Mouse (Mus musculus) embryonic facial prominence, embryonic 14.5 days (tissue): ENCODE measurements at regions not wholly inside any gene's neighbourhood (a gene's known extent, or its start where the extent isn't known, plus 50 kb on each side); places are given as distances from the start of the nearest gene placed in this dataset.

Experiments
- ATAC-seq: fragments of 200-750 bp; cut with Nextera tagmentation; 2 replicates; pipeline ENCODE4 v1.8.0; 2017; ENCODE audit warnings: low read depth, moderate number of reproducible peaks, moderate TSS enrichment
- DNase-seq: peaks from one replicate; pipeline ENCODE4 v3.0.0-alpha.2; 2015; ENCODE audit warnings: low spot score
- H3K27ac ChIP-seq: fragments of 300-500 bp; sonication (generic); replicated peaks from 2 replicates; pipeline ENCODE4 v1.5.1; 2014; ENCODE audit warnings: low read depth, mild to moderate bottlenecking, low read length, moderate library complexity
- H3K27me3 ChIP-seq: fragments of 300-500 bp; sonication (generic); replicated peaks from 2 replicates; pipeline ENCODE4 v1.6.1; 2014; ENCODE audit warnings: low read length; ENCODE audit not compliant: control insufficient read depth, insufficient read depth
- H3K36me3 ChIP-seq: fragments of 300-500 bp; sonication (generic); 2 replicates; pipeline ENCODE4 v1.6.1; 2014; ENCODE audit warnings: low read length, mixed read lengths; ENCODE audit not compliant: control insufficient read depth, insufficient read depth
- H3K4me1 ChIP-seq: fragments of 300-500 bp; sonication (generic); 2 replicates; pipeline ENCODE4 v1.6.1; 2014; ENCODE audit warnings: antibody characterized with exemption, low read length; ENCODE audit not compliant: control insufficient read depth, insufficient read depth
- H3K4me2 ChIP-seq: fragments of 300-500 bp; sonication (generic); 2 replicates; pipeline ENCODE4 v1.6.1; 2014; ENCODE audit warnings: low read depth, mild to moderate bottlenecking, low read length, moderate library complexity, mixed read lengths
- H3K4me3 ChIP-seq: fragments of 300-500 bp; sonication (generic); 2 replicates; pipeline ENCODE4 v1.5.1; 2014; ENCODE audit warnings: low read depth, mild to moderate bottlenecking, low read length
- H3K9ac ChIP-seq: fragments of 300-500 bp; sonication (generic); 2 replicates; pipeline ENCODE4 v1.6.1; 2014; ENCODE audit warnings: low read depth, mild to moderate bottlenecking, low read length, moderate library complexity, mixed read lengths
- H3K9me3 ChIP-seq: fragments of 300-500 bp; sonication (generic); 2 replicates; pipeline ENCODE4 v1.6.1; 2016; ENCODE audit warnings: low read length; ENCODE audit not compliant: control insufficient read depth
- WGBS: fragments of 180-500 bp; shearing (Covaris S2); extraction: QIAGEN DNeasy Blood & Tissue Kit; methylation state at CpG from one replicate; pipeline ENCODE4 v1.1.7; 2014; 5-methylcytosine and 5-hydroxymethylcytosine counted together

DNA sequence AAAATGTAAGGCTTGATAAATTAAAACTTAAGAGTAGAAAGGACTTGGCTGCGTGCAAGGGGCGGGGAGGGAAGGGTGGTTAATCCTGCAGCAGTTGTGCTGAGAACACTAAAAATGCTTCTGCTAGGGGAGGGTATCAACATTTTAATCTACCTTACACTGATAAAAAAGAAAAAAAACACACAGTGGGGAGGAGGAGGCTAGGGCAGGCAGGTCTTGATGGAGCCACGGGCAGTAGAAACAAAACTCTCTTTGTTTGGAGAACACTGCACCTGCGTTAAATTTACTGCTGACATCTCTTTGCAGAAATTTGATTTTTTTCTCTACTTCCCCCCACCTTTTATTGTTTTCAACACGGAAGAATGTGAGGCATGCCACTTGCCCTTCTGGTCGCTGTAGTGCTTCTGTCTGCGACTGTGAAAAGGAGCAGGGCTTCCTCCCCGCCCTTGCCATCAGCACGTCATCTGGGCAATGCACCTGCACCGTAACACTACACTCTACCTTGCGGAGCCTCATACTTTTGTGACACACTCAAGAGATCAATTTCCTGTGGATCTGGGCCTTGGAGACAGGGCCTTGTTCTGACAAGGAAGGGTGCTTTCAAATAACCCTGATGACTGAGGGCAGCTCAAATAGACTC lies 211.7 kb downstream of the Spry2 start:
- no peak overlapping the region for H3K27ac ChIP-seq

DNA sequence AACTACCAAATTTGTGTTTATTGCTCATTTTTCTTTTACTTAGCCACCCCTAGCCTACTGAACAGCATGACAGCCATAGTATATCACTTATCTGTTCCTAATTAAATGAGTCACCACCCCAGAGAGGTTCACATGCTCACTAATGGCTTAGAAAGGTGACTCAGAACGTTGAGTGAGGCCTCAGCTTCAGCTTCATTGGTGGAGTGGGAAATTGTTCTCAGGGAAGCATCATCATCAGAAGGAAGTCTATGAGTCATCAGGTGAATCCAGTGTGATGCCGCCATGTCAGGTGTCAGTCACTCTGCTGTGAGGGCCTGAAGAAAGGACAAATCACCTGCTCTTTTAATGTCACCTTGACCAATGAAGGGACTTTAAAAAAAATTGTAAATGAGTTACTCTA lies 212.3 kb downstream of the Spry2 start:
- no peak overlapping the region for H3K4me3 ChIP-seq
- no peak overlapping the region for H3K4me2 ChIP-seq
- ATAC-seq (no peak), DNase-seq (no peak)
- 62% methylated on average over 2 of the region's 2 CpGs for WGBS
- H3K27ac ChIP-seq = no peak overlapping the region
- H3K36me3 ChIP-seq = no peaks in the 10 kb centered on the region
- H3K27me3 ChIP-seq = no peaks in the 10 kb centered on the region
- H3K9ac ChIP-seq = no peak overlapping the region
- H3K9me3 ChIP-seq = no peaks in the 10 kb centered on the region
- no peaks in the 10 kb centered on the region for H3K4me1 ChIP-seq

More for the DNA sequence above, 211.7 kb downstream of the Spry2 start:
- peak; percentile 85 for DNase-seq
- Histone ChIP-seq H3K4me1 (no peaks in the 10 kb centered on the region), H3K27me3 (no peaks in the 10 kb centered on the region), H3K9me3 (no peaks in the 10 kb centered on the region), H3K4me2 (no peak overlapping the region), H3K4me3 (no peak overlapping the region), H3K9ac (no peak overlapping the region), H3K36me3 (no peaks in the 10 kb centered on the region)
- ATAC-seq = peak; percentile 98
- 34% methylated on average over 11 of the region's 11 CpGs for WGBS

DNA sequence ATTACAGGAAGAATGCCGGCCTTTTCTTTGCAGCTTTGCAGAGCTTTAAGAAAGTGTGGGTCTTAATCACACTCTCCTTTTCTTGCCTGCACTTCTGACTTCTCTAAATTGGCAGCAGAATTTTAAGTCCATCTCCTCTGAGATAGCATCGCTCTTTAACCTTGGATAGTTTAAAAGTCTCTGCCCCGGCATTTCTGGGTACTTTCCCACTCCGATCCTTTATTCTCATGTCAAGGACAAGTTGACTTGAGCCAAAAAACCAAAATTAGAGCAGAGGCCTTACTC lies 220.0 kb downstream of the Spry2 start:
- Histone ChIP-seq H3K36me3 (no peaks in the 10 kb centered on the region), H3K9me3 (no peaks in the 10 kb centered on the region), H3K27ac (no peak overlapping the region), H3K4me3 (no peak overlapping the region), H3K4me2 (peak overlapping the region; percentile 19; the same call in 1 of the 2 replicates), H3K27me3 (no peaks in the 10 kb centered on the region), H3K9ac (no peak overlapping the region), H3K4me1 (peaks cover 4% of the 10 kb centered on the region; the same call in 1 of the 2 replicates)
- ATAC-seq (no peak), DNase-seq (no peak)
- 21% methylated on average over 4 of the region's 4 CpGs for WGBS

DNA sequence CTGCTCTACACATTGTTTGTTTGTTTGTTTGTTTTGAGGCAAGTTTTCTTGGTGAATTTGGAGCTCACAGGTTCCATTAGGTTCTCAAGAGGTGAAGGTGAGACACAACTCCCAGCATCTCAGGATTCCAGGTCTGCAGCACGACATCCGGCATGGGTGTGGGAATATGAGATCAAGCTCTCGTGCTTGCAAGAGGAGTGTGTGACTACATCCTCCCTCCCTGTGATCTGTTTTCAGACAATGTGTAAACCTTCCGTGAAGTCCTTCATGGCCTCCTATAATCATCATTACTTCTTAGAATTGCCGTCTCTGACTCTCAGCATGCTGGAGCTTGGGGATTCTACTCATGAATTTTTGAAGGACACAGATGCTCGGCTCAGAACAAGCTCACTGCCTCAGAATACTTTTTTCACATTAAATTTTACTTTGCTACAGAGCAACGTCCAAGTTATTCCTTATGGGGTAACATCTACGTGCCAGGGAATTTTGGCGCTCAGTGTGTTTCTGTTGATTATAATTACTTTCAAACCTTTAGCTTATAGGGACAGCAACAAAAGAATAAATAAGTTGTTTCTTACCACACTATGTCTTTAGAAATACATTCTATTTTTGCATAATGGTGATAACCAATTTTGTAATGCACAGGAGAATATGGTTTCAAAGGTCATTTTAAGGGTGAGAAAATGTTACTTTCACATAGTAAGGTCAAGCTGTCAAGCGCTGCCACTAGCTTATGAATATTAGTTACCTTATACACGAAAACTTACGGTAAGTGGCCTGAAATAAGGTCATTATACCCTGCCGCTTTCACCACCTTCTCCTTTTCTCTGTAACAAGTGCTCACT lies 220.6 kb downstream of the Spry2 start:
- ATAC-seq = no peak
- Histone ChIP-seq H3K27ac (no peak overlapping the region), H3K9me3 (no peaks in the 10 kb centered on the region), H3K27me3 (no peaks in the 10 kb centered on the region), H3K4me1 (peaks cover 4% of the 10 kb centered on the region; the same call in 1 of the 2 replicates), H3K9ac (no peak overlapping the region), H3K4me2 (peak overlapping the region; percentile 19; the same call in 1 of the 2 replicates), H3K36me3 (no peaks in the 10 kb centered on the region), H3K4me3 (no peak overlapping the region)
- peak; percentile 83 for DNase-seq
- WGBS = 31% methylated on average over 13 of the region's 13 CpGs

DNA sequence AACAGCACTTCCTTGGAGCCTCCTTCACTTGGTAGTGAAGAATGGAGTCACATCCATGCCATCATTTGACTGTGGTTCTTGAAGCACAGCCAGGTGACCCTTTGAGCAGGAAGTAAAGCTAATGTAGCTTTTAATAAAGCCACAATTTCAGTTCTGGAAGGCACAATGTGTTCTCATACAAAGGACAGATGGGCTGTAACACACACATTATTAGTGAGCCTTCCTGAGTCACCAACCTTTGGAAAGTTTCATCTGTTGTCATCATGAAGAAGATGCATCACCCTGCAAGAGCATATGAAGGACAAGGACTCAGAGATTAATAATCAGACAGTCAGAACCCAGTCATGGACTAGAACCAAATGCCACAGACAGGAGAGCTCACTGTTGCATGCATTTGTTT lies 221.6 kb downstream of the Spry2 start:
- DNase-seq (no peak), ATAC-seq (no peak)
- Histone ChIP-seq H3K9ac (no peak overlapping the region), H3K4me3 (no peak overlapping the region), H3K27me3 (no peaks in the 10 kb centered on the region), H3K4me1 (peaks cover 4% of the 10 kb centered on the region; the same call in 1 of the 2 replicates), H3K9me3 (0 out of 2 replicates have a peak, but pooled peaks cover under 1% of the 10 kb centered on the region), H3K27ac (no peak overlapping the region), H3K4me2 (no peak overlapping the region), H3K36me3 (no peaks in the 10 kb centered on the region)

DNA sequence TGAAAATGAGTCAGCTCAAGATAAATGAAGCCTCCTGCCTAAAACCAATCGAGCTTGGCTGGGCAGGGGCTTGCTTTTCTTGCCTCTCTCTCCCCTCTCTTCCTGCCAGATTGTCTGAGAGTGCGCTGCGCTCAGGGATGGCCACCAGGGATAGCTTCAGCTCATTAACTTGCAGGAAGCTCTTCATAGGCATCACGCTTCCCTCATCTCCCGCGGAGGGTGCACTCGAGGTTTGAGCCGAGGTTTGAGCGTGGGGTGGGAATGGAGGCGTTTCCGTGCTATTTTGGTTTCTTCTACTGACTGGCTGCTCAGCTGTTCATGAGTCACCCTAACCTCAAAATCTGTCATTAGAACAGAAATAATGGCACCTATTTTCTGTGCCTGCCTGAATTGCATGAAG lies 227.7 kb downstream of the Spry2 start:
- Histone ChIP-seq H3K4me1 (peaks cover 4% of the 10 kb centered on the region; the same call in 1 of the 2 replicates), H3K9ac (no peak overlapping the region), H3K4me2 (peak overlapping the region; percentile 18), H3K9me3 (0 out of 2 replicates have a peak, but pooled peaks cover 3% of the 10 kb centered on the region), H3K4me3 (no peak overlapping the region), H3K27ac (no peak overlapping the region; the same call in 1 of the 2 replicates), H3K27me3 (no peaks in the 10 kb centered on the region), H3K36me3 (no peaks in the 10 kb centered on the region)
- ATAC-seq = peak; percentile 37; the same call in 1 of the 2 replicates
- DNase-seq = peak; percentile 61
- WGBS = 34% methylated on average over 11 of the region's 11 CpGs

DNA sequence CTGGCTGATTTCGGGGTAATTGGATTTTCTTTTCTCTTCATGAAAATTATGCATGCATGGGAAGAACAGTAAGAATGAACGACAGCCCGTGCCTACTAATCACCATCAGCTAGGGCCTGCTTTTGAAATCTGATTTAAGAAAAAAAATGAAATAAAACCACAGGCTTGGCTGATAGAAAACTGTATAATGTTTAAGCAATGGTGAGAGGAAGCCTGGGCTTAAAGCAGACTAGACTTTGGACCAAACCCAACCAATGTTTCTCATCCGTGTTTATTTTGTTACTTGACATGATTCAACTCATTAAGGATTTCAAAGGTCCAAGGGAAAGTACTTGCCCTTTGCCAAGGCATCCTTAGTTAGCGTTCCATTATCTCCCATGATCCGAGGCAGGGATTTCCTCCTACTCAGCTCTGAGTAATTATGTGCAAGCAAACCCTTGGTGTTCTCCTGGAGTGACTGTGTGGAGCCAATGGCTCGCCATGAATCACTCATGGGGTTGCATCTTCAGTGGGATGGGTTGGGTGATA lies 231.9 kb downstream of the Spry2 start:
- DNase-seq (no peak), ATAC-seq (no peak)
- Histone ChIP-seq H3K4me1 (peaks cover 4% of the 10 kb centered on the region; the same call in 1 of the 2 replicates), H3K4me3 (no peak overlapping the region), H3K27me3 (no peaks in the 10 kb centered on the region), H3K36me3 (no peaks in the 10 kb centered on the region), H3K27ac (no peak overlapping the region), H3K9me3 (no peaks in the 10 kb centered on the region), H3K9ac (no peak overlapping the region), H3K4me2 (no peak overlapping the region)
- 69% methylated on average over 7 of the region's 7 CpGs for WGBS

DNA sequence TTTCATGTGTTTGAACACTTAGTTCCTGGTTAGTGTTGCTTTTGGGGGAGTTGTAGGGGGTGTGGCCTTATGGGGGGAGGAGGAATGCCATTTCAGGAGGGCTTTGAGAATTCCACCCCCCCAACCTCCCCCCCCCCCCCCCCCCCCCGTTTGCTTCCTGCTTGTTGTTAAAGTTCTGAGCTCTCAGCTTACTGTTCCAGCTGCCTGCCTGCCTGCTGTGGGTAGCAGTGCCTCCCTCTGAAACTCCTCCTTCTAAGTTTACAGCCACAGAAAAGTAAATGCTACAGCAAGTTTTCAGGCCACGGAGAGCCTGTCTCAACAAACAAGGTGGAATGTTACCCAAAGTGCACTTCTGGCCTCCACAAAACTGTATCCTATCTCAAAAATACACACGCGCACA lies 233.1 kb downstream of the Spry2 start:
- H3K4me1 ChIP-seq = no peaks in the 10 kb centered on the region
- ATAC-seq (no peak), DNase-seq (no peak)
- no peaks in the 10 kb centered on the region for H3K27me3 ChIP-seq
- no peaks in the 10 kb centered on the region for H3K9me3 ChIP-seq
- no peak overlapping the region for H3K4me2 ChIP-seq
- H3K36me3 ChIP-seq = no peaks in the 10 kb centered on the region
- H3K27ac ChIP-seq = no peak overlapping the region
- H3K9ac ChIP-seq = no peak overlapping the region
- 76% methylated on average over 3 of the region's 4 CpGs for WGBS
- no peak overlapping the region for H3K4me3 ChIP-seq
